Mouse (Mus musculus) hindbrain, embryonic 14.5 days (tissue): ENCODE measurements at regions not wholly inside any gene's neighbourhood (a gene's known extent, or its start where the extent isn't known, plus 50 kb on each side); places are given as distances from the start of the nearest gene placed in this dataset.

Experiments
- ATAC-seq: fragments of 200-750 bp; cut with Nextera tagmentation; 2 replicates; pipeline ENCODE4 v1.8.0; 2017; ENCODE audit warnings: moderate number of reproducible peaks, mild to moderate bottlenecking, moderate TSS enrichment, moderate library complexity; ENCODE audit not compliant: low FRiP score
- DNase-seq: peaks from one replicate; pipeline ENCODE4 v3.0.0-alpha.2; 2015; ENCODE audit warnings: low spot score
- H3K27ac ChIP-seq: fragments of 300-500 bp; sonication (generic); 2 replicates; pipeline ENCODE4 v1.5.1; 2014; ENCODE audit warnings: mild to moderate bottlenecking, moderate library complexity
- H3K27me3 ChIP-seq: fragments of 300-500 bp; sonication (generic); 2 replicates; pipeline ENCODE4 v1.6.1; 2014; ENCODE audit warnings: mild to moderate bottlenecking, low read length, mixed read lengths; ENCODE audit not compliant: control insufficient read depth, insufficient read depth
- H3K36me3 ChIP-seq: fragments of 300-500 bp; sonication (generic); replicated peaks from 2 replicates; pipeline ENCODE4 v1.6.1; 2014; ENCODE audit not compliant: control insufficient read depth, insufficient read depth
- H3K4me1 ChIP-seq: fragments of 300-500 bp; sonication (generic); replicated peaks from 2 replicates; pipeline ENCODE4 v1.6.1; 2014; ENCODE audit warnings: antibody characterized with exemption, low read length, mixed read lengths; ENCODE audit not compliant: control insufficient read depth, insufficient read depth
- H3K4me2 ChIP-seq: fragments of 300-500 bp; sonication (generic); replicated peaks from 2 replicates; pipeline ENCODE4 v1.6.1; 2014; ENCODE audit warnings: mild to moderate bottlenecking, moderate library complexity
- H3K4me3 ChIP-seq: fragments of 300-500 bp; sonication (generic); replicated peaks from 2 replicates; pipeline ENCODE4 v1.5.1; 2014; ENCODE audit warnings: mild to moderate bottlenecking, low read length
- H3K9ac ChIP-seq: fragments of 300-500 bp; sonication (generic); 2 replicates; pipeline ENCODE4 v1.6.1; 2014
- H3K9me3 ChIP-seq: fragments of 300-500 bp; sonication (generic); 2 replicates; pipeline ENCODE4 v1.6.1; 2016; ENCODE audit warnings: low read length; ENCODE audit not compliant: control insufficient read depth
- WGBS: fragments of 180-500 bp; shearing (Covaris S2); extraction: QIAGEN DNeasy Blood & Tissue Kit; methylation state at CpG from one replicate; pipeline ENCODE4 v1.1.7; 2014; 5-methylcytosine and 5-hydroxymethylcytosine counted together

DNA sequence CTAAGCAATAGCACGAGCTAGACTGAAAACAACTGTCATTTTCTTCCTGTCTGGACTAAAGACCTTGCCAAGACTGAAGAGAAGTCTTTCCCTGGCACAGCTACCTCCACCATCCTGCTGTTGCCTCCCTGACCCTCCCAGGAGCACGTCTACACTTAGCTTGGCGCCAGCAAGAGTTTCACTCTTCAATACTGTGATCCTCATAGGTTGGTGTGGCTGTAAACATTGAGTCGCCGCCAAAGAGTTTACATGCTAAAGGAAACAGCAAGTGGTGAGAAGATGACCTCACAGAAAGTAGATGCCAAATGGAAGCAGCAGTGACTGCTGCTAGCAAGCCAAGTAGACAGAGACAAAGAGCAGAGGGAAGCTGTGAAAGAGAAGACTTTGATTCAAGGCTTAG is 66.0 kb upstream of the Dusp10 start:
- Histone ChIP-seq H3K9me3 (no peaks in the 10 kb centered on the region), H3K4me3 (no peak overlapping the region), H3K4me1 (no peaks in the 10 kb centered on the region), H3K4me2 (no peak overlapping the region), H3K9ac (no peak overlapping the region), H3K27me3 (no peaks in the 10 kb centered on the region), H3K36me3 (no peaks in the 10 kb centered on the region), H3K27ac (no peak overlapping the region)
- DNase-seq (no peak), ATAC-seq (no peak)
- WGBS: 80% methylated on average over 5 of the region's 5 CpGs

DNA sequence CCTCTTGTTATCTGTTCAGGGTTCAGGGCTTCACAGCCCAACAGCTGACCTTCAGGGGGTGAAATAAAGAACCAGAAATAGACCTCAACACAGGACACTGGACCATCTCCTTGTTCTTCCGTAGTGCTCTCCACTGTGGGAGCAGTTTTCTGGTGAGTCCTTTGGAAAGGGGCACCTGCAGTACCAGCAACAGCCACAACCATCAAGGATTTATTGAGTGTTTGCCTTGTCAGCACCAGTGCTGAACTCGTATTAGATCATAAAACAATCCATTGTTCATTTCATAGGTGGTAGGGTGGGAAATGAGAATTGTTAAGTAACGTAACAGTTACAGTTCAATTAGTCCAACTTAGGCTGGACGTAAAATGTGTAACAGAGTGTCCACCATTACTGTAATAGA is 63.9 kb upstream of the Dusp10 start:
- Histone ChIP-seq H3K9ac (no peak overlapping the region), H3K4me1 (no peaks in the 10 kb centered on the region), H3K27me3 (no peaks in the 10 kb centered on the region), H3K4me2 (no peak overlapping the region), H3K27ac (no peak overlapping the region), H3K36me3 (no peaks in the 10 kb centered on the region), H3K9me3 (no peaks in the 10 kb centered on the region), H3K4me3 (no peak overlapping the region)
- ATAC-seq: no peak
- 81% methylated on average over 4 of the region's 4 CpGs for WGBS
- DNase-seq: no peak

DNA sequence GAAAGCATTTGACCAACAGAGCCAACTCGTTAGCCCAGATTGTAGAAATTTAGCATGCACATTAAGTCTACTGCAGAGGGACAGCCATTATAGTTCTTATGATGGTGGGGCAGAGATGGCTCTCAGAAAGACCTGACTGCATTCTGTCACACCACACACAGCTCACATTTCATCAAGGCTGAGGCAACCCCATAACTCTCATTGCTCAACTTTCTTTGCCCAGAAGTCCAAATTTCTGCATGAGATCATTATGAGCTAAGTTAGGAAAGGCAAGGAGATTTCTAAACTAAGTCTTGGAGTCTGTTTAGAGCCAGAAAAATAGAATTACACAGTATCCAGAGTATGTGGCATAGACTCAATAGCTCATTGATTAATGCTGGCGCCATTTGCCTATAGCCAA is 59.0 kb upstream of the Dusp10 start:
- ATAC-seq (no peak), DNase-seq (no peak)
- WGBS: 89% methylated on average over 2 of the region's 2 CpGs
- no peaks in the 10 kb centered on the region for H3K27me3 ChIP-seq
- H3K4me1 ChIP-seq: no peaks in the 10 kb centered on the region
- H3K9me3 ChIP-seq: no peaks in the 10 kb centered on the region
- no peak overlapping the region for H3K4me2 ChIP-seq
- no peaks in the 10 kb centered on the region for H3K36me3 ChIP-seq
- no peak overlapping the region for H3K27ac ChIP-seq
- H3K4me3 ChIP-seq: no peak overlapping the region
- H3K9ac ChIP-seq: no peak overlapping the region

DNA sequence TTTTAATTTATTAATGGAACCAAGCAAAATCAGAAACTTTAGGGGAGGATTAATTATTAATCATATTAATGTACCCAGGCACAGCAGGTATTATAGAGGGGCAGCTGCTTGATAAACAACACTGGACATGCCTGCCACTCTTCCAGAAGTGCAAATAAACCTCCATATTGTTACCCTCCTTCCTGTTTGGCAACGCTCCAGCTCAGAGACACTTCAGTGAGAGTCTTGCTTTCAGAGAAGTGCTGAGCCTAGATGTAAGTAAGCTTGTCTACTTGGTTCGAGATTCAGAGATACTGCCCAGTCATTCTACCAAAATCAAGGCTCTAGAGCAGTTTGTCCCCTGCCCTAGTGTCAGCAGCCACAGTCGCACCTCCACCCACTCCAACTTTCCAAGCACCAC is 56.7 kb upstream of the Dusp10 start:
- no peak for DNase-seq
- Histone ChIP-seq H3K36me3 (no peaks in the 10 kb centered on the region), H3K9me3 (no peaks in the 10 kb centered on the region), H3K9ac (no peak overlapping the region), H3K27me3 (no peaks in the 10 kb centered on the region), H3K4me3 (no peak overlapping the region), H3K4me1 (no peaks in the 10 kb centered on the region), H3K4me2 (no peak overlapping the region), H3K27ac (no peak overlapping the region)
- WGBS: 85% methylated on average over 3 of the region's 3 CpGs
- no peak for ATAC-seq

DNA sequence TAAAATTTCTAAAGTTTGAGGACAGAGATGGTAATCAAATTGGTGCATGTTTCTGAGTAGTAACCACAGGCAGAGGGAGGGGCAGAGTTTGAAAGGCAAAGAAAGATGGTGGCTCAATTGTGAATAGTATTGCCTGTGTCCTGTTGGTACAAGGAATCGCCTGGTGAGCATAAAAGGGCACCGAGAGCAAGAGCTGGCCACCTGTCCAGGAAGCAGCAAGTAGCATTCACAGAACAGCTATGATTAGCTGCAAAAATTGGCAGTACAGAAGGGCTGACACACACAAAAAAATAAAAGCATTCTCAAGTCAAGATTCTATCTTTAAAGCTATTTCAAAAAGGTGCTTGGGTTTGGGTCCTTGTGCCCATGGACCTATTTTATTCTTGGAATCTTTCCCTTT is 51.7 kb upstream of the Dusp10 start:
- ATAC-seq: no peak
- Histone ChIP-seq H3K4me3 (no peak overlapping the region), H3K9ac (no peak overlapping the region), H3K9me3 (no peaks in the 10 kb centered on the region), H3K27me3 (no peaks in the 10 kb centered on the region), H3K27ac (no peak overlapping the region), H3K4me1 (no peaks in the 10 kb centered on the region), H3K36me3 (no peaks in the 10 kb centered on the region), H3K4me2 (no peak overlapping the region)
- DNase-seq: no peak
- 81% methylated on average over 2 of the region's 2 CpGs for WGBS

DNA sequence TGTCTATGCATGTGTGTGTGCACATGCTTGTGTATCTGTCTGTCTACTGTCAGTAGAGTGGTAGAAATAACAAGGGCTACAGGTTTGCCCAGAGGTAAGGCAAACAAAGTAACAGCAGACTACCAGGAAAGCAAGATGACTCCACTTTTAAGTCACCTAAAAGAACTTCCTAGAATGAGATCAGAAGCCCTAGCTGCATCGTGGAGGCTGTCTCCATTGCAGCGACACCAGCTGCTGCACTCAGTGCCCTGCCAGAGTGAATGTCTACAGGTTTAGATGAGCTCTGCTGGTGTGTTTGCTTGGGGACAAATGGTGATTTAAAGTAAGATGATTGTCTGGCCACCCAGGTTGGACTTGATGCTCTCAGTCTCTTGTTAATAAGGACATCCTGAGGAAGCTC is 50.6 kb upstream of the Dusp10 start:
- no peaks in the 10 kb centered on the region for H3K27me3 ChIP-seq
- H3K9me3 ChIP-seq: no peaks in the 10 kb centered on the region
- no peaks in the 10 kb centered on the region for H3K36me3 ChIP-seq
- no peak overlapping the region for H3K27ac ChIP-seq
- H3K4me2 ChIP-seq: no peak overlapping the region
- no peak for ATAC-seq
- H3K4me3 ChIP-seq: no peak overlapping the region
- no peak for DNase-seq
- WGBS: 97% methylated on average over 2 of the region's 2 CpGs
- H3K9ac ChIP-seq: no peak overlapping the region
- H3K4me1 ChIP-seq: no peaks in the 10 kb centered on the region

DNA sequence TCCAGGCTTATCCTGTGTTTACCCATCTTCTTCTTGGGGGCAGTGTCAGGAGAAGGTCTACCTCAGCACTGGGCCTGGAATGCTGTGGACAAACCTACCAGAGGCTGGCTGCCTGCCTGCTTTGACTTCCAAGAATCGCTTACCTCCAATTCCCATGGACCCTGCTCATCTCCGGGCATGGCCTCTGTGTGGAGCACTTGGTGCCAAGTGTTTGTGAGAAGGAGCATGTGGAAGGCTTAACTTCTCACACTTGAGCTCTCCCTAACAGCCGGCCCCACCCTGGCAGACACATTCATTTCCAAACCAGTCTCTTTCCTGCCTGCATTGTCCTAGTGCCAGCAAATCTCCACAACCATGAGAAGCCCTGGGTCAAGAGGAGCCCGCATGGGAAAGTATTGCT is 49.8 kb upstream of the Dusp10 start:
- H3K4me3 ChIP-seq: no peak overlapping the region
- no peaks in the 10 kb centered on the region for H3K27me3 ChIP-seq
- DNase-seq (no peak), ATAC-seq (no peak)
- no peak overlapping the region for H3K9ac ChIP-seq
- WGBS: 89% methylated on average over 4 of the region's 4 CpGs
- no peaks in the 10 kb centered on the region for H3K4me1 ChIP-seq
- H3K9me3 ChIP-seq: no peaks in the 10 kb centered on the region
- no peak overlapping the region for H3K4me2 ChIP-seq
- no peaks in the 10 kb centered on the region for H3K36me3 ChIP-seq
- H3K27ac ChIP-seq: no peak overlapping the region
